Mouse (Mus musculus) ES-CJ7 (cell line): Measurements from ENCODE around the gene Rad51b.

ENCODE experiments used
- DNase-seq: peaks from one replicate; pipeline ENCODE4 v3.0.0; 2011; ENCODE audit warnings: low read depth, low spot score

The Rad51b gene

GRCm38 (mm10) chr12:79380190-79380589 is 83.1 kb downstream of the Rad51b start:
- no peak for DNase-seq

GRCm38 (mm10) chr12:79381489-79381888 is 84.4 kb downstream of the Rad51b start:
- DNase-seq = no peak

GRCm38 (mm10) chr12:79382416-79382815 is 85.3 kb downstream of the Rad51b start:
- no peak for DNase-seq

- DNase-seq = no peak
Measured at GRCm38 (mm10) chr12:79383583-79383982, 86.5 kb downstream of the Rad51b start.

- DNase-seq = no peak
Measured at GRCm38 (mm10) chr12:79384787-79385186, 87.7 kb downstream of the Rad51b start.

DNA sequence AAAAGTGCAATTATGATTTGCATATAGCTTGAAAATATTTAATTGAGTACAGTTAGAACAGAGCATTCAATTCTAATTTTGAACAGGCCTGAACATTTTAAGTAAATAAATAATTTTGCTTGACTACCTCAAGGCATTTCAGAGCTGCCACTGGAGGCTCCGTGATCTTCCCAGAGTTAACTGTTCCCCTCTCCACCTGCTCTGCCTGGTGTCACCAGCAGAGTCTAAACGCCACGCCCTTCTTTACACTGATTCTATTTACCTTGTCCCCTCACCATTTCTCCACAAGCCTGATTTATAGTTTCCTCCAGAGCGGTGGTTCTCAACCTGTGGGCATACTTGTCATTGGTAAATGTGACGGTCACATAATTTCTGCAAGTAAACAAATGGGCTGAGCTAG is 88.1 kb downstream of the Rad51b start:
- DNase-seq = no peak

GRCm38 (mm10) chr12:79387886-79388285 is 90.8 kb downstream of the Rad51b start:
- no peak for DNase-seq

DNA sequence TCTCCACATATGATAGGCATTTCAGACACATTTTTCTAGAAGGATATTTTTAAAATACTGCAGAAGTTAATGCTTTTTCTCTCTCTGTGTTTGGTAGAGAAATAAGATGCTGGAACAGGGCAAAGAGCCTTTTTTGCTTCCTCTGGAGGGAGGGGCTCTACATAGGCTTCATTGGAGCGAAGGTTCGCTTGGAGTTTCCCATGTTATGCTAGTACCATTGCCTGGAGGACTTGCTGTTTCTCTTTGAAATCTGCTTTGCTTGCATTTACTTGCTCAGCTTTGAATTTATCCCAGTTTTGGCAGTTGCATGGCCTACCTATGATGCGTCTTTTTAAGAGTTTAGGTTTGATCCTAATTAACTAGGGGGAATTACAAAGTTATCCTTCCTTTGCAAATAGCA is 92.2 kb downstream of the Rad51b start:
- DNase-seq = no peak

GRCm38 (mm10) chr12:79389971-79390370 is 92.9 kb downstream of the Rad51b start:
- DNase-seq = no peak

DNA sequence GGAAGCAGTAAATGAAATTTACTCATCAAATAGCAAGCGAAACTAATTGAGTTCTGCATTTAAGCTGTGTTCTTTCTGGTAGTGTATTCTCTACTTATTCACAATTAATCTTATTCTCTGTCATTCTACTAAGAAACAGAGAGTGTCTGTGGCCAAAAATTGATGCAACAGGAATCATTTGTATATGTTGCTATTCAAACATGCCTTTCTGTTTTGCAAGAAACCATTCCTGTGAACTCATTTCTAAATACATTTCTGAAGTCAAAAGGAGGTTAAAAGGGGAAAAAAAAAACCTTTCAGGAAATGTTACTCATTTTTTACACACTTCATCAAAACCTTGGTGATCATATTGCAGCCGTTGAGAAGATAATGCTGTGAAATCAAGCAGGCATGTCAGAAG is 96.6 kb downstream of the Rad51b start:
- no peak for DNase-seq

DNA sequence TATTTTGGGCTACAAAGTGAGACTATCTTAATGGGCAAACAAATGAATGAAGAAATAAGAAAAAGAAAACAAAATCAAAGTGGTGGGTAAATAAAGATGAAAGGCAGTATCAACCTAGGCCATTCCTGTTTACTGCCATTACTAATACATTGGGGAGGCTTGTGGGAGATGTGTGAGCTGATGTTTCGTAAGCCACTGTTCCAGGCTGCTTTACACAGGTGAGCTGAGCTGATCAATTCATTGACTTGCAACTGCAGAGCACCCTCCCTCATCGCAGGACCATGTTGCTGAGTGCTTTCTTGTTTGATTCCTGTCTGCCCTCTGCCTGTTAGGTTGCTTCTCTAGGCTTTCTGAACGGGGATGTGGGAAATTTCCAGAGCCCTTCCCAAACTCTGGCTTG is 106.9 kb downstream of the Rad51b start:
- no peak for DNase-seq

GRCm38 (mm10) chr12:79404494-79404893 is 107.4 kb downstream of the Rad51b start:
- no peak for DNase-seq

- DNase-seq = no peak
Measured at GRCm38 (mm10) chr12:79408677-79409076, 111.6 kb downstream of the Rad51b start.

- no peak for DNase-seq
Measured at GRCm38 (mm10) chr12:79409126-79409860, 112.2 kb downstream of the Rad51b start.

DNA sequence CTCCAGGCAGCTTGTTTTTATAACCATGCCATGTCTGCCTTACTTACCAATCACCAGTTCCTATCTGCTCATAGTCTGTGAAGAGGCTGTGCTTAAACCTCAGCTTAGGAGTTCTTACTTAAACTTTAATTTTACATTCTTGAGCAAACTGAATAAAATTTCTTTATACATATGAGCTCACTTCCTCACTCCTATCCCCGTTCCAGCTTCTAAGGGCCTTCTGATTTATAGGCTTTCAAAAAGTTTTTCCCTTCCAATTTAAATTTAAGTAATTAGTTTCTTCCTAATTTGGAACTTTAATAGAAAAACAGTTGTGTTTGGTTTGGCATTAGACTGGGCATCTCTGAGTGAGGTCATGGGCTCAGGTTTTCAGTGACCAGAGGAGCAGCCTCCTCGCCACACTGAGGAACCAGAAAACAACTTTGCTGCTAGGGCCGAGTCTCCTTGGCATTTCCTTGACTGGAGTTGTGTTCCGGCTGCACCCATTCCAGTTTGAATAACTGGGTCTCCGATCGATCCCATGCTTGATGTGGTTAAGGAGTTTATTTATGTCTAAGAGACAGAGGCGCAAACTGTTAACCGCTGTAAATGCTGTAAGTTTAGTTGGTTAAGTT is 115.9 kb downstream of the Rad51b start:
- no peak for DNase-seq

GRCm38 (mm10) chr12:79417360-79417759 is 120.3 kb downstream of the Rad51b start:
- no peak for DNase-seq

- no peak for DNase-seq
Measured at GRCm38 (mm10) chr12:79420605-79421004, 123.5 kb downstream of the Rad51b start.

- no peak for DNase-seq
Measured at GRCm38 (mm10) chr12:79429507-79430291, 132.6 kb downstream of the Rad51b start.

- DNase-seq = no peak
Measured at GRCm38 (mm10) chr12:79431138-79431537, 134.1 kb downstream of the Rad51b start.

DNA sequence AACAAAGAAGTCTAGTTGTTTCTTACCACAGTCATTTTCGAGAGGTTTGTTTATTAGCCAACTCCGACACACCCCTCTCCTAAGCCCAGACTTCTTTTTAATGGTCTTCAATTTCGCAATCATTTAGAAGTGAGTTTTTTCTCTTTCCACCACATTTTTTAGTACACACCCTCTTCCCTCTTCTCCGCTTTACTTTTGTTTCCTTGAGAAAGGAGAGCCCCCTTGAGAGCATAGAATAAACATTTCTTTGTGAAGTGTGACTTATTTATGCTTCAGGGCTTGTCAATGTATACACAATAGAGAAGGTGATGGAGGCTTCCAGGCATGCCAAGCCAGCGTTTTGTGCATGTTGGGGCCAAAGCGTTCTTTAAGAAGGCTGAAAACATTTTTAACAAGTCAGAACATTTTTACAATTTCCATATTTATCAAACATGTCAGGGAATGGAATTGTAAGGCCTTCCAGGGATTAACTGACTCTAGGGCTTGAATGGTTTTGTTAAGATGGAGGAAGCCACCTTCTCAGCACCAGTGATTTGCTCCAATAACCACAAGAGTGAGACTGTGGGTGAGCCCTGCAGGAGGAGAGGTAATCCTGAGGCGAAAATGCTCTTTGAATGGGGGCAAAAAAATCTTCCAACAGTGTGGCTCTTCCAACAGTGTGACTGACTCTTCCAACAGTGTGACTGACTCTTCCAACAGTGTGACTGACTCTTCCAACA is 136.8 kb downstream of the Rad51b start:
- DNase-seq = no peak

- DNase-seq = no peak
Measured at GRCm38 (mm10) chr12:79435474-79435873, 138.4 kb downstream of the Rad51b start.

DNA sequence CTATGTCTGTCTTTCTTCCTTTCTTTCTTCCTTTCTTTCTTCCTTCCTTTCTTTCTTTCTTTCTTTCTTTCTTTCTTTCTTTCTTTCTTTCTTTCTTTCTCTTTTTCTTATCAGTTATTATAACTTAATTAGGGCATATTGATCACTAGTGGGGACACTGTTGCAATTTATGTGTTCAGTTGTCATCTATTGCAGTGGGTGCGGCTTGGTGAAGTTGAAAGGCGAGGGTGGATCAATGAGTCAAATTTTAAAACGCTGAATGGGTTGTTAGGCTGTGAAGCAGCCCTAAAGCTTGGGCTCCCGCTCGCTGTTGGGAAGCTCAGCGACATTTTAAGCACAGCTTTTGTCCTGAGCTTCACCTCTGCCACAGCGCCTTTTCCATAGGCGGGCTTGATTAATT is 139.0 kb downstream of the Rad51b start:
- no peak for DNase-seq
